Mouse (Mus musculus) lung, postnatal 0 days (tissue): ENCODE measurements at regions not wholly inside any gene's neighbourhood (a gene's known extent, or its start where the extent isn't known, plus 50 kb on each side); places are given as distances from the start of the nearest gene placed in this dataset.

Experiments
- CTCF ChIP-seq: IDR thresholded peaks from 2 replicates; pipeline ENCODE4 v1.5.1; 2016; ENCODE audit warnings: antibody characterized with exemption, mild to moderate bottlenecking
- EP300 ChIP-seq: IDR thresholded peaks from 2 replicates; pipeline ENCODE4 v1.6.1; 2016; ENCODE audit warnings: antibody characterized with exemption, mild to moderate bottlenecking, control low read depth

GRCm38 (mm10) chr7:37305463-37305862, 468.0 kb downstream of the Zfp536 start:
- TF ChIP-seq CTCF, result no peak
- no peak for TF ChIP-seq EP300
